Mouse (Mus musculus): Measurements from ENCODE around the gene Klhl32.

DNA sequence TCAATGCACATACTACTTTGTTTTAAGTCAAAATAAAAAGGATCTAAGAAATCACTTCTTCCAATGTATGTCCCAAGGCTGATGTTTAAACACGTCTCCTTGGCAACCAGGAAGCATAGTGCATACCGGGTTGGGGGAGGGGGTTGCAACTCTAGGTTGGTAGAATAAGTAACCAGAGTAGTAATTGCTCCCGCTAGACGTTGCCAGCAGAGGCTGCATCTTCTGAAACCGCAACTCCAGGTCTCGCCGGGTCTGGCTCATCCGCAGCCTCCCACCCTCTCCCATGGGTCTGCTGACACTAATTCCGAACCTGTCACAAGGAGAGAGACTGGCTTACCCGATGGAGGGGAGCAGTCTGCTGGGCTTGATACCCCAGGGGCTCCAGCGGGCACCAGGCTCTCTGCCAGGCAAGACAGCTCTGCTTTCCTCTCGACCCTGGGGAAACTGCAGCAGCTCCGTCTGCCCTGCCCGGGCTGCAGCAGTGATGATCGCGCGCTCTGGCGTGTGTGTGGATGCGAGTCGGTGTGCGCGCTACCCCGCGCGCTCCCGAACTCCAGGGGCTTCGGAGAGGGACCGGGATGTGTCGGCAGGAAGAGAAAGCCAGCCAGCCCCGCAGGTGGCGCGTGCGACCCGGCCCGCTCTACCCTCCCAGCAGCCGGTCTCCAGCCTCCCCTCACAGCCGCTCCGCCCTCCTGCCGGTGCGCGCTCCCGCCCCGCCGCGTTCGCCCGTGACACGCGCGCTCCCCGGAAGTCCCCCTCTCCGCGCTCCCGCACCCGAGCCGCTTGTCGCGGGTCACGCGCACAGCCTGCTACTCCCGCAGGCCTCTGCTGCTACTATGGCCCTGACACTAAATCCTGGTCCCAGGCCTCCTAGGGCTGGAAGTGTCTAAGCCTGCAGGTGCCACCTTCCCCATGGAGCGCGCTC is at the start of gene Klhl32:
- TF ChIP-seq POLR2A (IDR thresholded peaks at IDR 0.05; ENCODE audit: low read depth, low read length) (no peak), CTCF (IDR thresholded peaks at IDR 0.05; ENCODE audit: extremely low read depth, insufficient read depth, insufficient read length, insufficient replicate concordance) (no peak)

Measured in spleen, adult 2 months (tissue).